Mouse (Mus musculus) ES-E14 (cell line): Measurements from ENCODE around the gene Hmgb1. TPM values are rescaled to one million over a fixed set of nuclear protein-coding genes. Genes with fewer than 3 reads are reported as not detected.

Source experiments
- DNase-seq: peaks from one replicate; pipeline ENCODE4 v3.0.0-alpha.2; 2013; ENCODE audit warnings: low read depth, low spot score
- H3K27ac ChIP-seq: 2 replicates; pipeline ENCODE4 v1.5.1; 2012; ENCODE audit warnings: low read depth, mild to moderate bottlenecking, low read length, moderate library complexity, mixed read lengths; ENCODE audit not compliant: poor library complexity, insufficient read depth, severe bottlenecking
- H3K36me3 ChIP-seq: 2 replicates; pipeline ENCODE4 v1.6.1; 2012; ENCODE audit warnings: mild to moderate bottlenecking, low read length, moderate library complexity, mixed read lengths; ENCODE audit not compliant: control insufficient read depth, poor library complexity, insufficient read depth, severe bottlenecking
- H3K4me1 ChIP-seq, 2 experiments: fragments of 150-350 bp in 1 of 2; sonication (generic) in 1 of 2; 2 replicates each; pipeline ENCODE4 v1.6.1; 2012; ENCODE audit warnings: low read length in 2 of 2, mild to moderate bottlenecking in 1 of 2, mixed read lengths in 1 of 2; ENCODE audit not compliant: control insufficient read depth in 2 of 2, insufficient read depth in 2 of 2, poor library complexity in 1 of 2
- H3K4me3 ChIP-seq, 2 experiments: fragments of 150-350 bp in 1 of 2; sonication (generic) in 1 of 2; 2 replicates each; pipeline ENCODE4 v1.5.1; 2012; ENCODE audit warnings: low read length in 2 of 2, low read depth in 1 of 2, mild to moderate bottlenecking in 1 of 2, mixed read lengths in 1 of 2; ENCODE audit not compliant: insufficient read depth in 1 of 2, poor library complexity in 1 of 2, severe bottlenecking in 1 of 2
- H3K9ac ChIP-seq: 2 replicates; pipeline ENCODE4 v1.6.1; 2012; ENCODE audit warnings: low read depth, mild to moderate bottlenecking, low read length, mixed read lengths; ENCODE audit not compliant: poor library complexity, insufficient read depth, severe bottlenecking
- H3K9me3 ChIP-seq: fragments of 150-350 bp; sonication (generic); 2 replicates; pipeline ENCODE4 v1.6.1; 2012; ENCODE audit warnings: low read depth, mild to moderate bottlenecking, low read length; ENCODE audit not compliant: control insufficient read depth, insufficient read depth
- CHD2 ChIP-seq: IDR thresholded peaks from 2 replicates; pipeline ENCODE4 v1.6.1; 2014; ENCODE audit warnings: mild to moderate bottlenecking, low read depth, low read length, inconsistent platforms
- HCFC1 ChIP-seq: IDR thresholded peaks from 2 replicates; pipeline ENCODE4 v1.6.1; 2012; ENCODE audit warnings: low read length, inconsistent platforms, borderline replicate concordance; ENCODE audit not compliant: insufficient read depth
- MAFK ChIP-seq: IDR thresholded peaks from 2 replicates; pipeline ENCODE4 v1.6.1; 2014; ENCODE audit warnings: mild to moderate bottlenecking, low read depth, low read length, inconsistent platforms; ENCODE audit not compliant: insufficient read depth
- ZC3H11A ChIP-seq: IDR thresholded peaks from 2 replicates; pipeline ENCODE4 v1.6.1; 2012; ENCODE audit warnings: low read depth, mild to moderate bottlenecking, inconsistent platforms, low read length, borderline replicate concordance
- ZNF384 ChIP-seq: IDR thresholded peaks from 2 replicates; pipeline ENCODE4 v1.6.1; 2012; ENCODE audit warnings: low read depth, low read length, inconsistent platforms
- in situ Hi-C, 2 experiments: fragments of 600-800 bp; cut with MboI; formaldehyde crosslinking; loops; one replicate each; pipeline ENCODE4 v1.15.1; 2025; ENCODE audit warnings: low sequenced_read_pairs in 2 of 2, inconsistent platforms in 1 of 2; ENCODE audit not compliant: unreplicated experiment in 2 of 2
- total RNA-seq: library from RNA; depleted of rRNA; stranded (reverse); fragments of 300-350 nt; gene quantifications from 2 replicates; pipeline ENCODE4 v1.2.3, GENCODE M21; 2012

Gene Hmgb1
- total RNA-seq, 1 experiment, result 350 TPM

- no peak for DNase-seq
- no peaks in the 10 kb centered on the region for H3K9me3 ChIP-seq
- no peak overlapping the region for H3K9ac ChIP-seq
- H3K4me1 ChIP-seq, result peaks cover 1 to 7% of the 10 kb centered on the region in 2 experiments; a peak in 1 of 4 replicates
- no peak for TF ChIP-seq MAFK
- TF ChIP-seq ZNF384, result no peak
- no peak for TF ChIP-seq CHD2
- no peak for TF ChIP-seq ZC3H11A
- TF ChIP-seq HCFC1, result no peak
- H3K36me3 ChIP-seq, result no peaks in the 10 kb centered on the region
- no peak overlapping the region for H3K27ac ChIP-seq
- in situ Hi-C loops, result no loop called here
- no peak overlapping the region for H3K4me3 ChIP-seq
Observed at GRCm38 (mm10) chr5:149003137-149003536, 181.2 kb downstream of the Hmgb1 start.

GRCm38 (mm10) chr5:149002803-149003115 lies 181.5 kb downstream of the Hmgb1 start:
- no peaks in the 10 kb centered on the region for H3K9me3 ChIP-seq
- no peak for TF ChIP-seq HCFC1
- TF ChIP-seq ZC3H11A, result no peak
- TF ChIP-seq CHD2, result no peak
- no peak for TF ChIP-seq ZNF384
- no peak for TF ChIP-seq MAFK
- in situ Hi-C loops, result no loop called here
- H3K4me1 ChIP-seq, result peaks cover 1 to 7% of the 10 kb centered on the region in 2 experiments; a peak in 1 of 4 replicates
- H3K9ac ChIP-seq, result no peak overlapping the region
- H3K36me3 ChIP-seq, result no peaks in the 10 kb centered on the region
- H3K4me3 ChIP-seq, result no peak overlapping the region
- no peak overlapping the region for H3K27ac ChIP-seq
- DNase-seq, result no peak

- Histone ChIP-seq H3K9ac (no peak overlapping the region), H3K27ac (no peak overlapping the region), H3K4me1 (peaks cover 1 to 7% of the 10 kb centered on the region in 2 experiments; a peak in 1 of 4 replicates), H3K4me3 (no peak overlapping the region), H3K36me3 (no peaks in the 10 kb centered on the region), H3K9me3 (no peaks in the 10 kb centered on the region)
- no peak for DNase-seq
- TF ChIP-seq HCFC1 (no peak), ZC3H11A (no peak), ZNF384 (no peak), MAFK (no peak), CHD2 (no peak)
- in situ Hi-C loops, result no loop called here
Observed at GRCm38 (mm10) chr5:149002034-149002802, 182.1 kb downstream of the Hmgb1 start.

GRCm38 (mm10) chr5:148999802-149000201 lies 184.5 kb downstream of the Hmgb1 start:
- 0 out of 4 replicates have a peak, but pooled peaks cover 0 to 2% of the 10 kb centered on the region in 2 experiments for H3K4me1 ChIP-seq
- DNase-seq, result no peak
- no peak overlapping the region for H3K27ac ChIP-seq
- in situ Hi-C loops, result no loop called here
- no peak overlapping the region for H3K4me3 ChIP-seq
- no peak overlapping the region for H3K9ac ChIP-seq
- TF ChIP-seq ZNF384, result no peak
- no peak for TF ChIP-seq MAFK
- TF ChIP-seq CHD2, result no peak
- TF ChIP-seq HCFC1, result no peak
- no peak for TF ChIP-seq ZC3H11A
- no peaks in the 10 kb centered on the region for H3K36me3 ChIP-seq
- no peaks in the 10 kb centered on the region for H3K9me3 ChIP-seq
